Mouse (Mus musculus) MEL (cell line): Measurements from ENCODE around the gene Qrsl1.

Source experiments
- CHD2 ChIP-seq: IDR thresholded peaks from 2 replicates; pipeline ENCODE4 v1.6.1; 2011; ENCODE audit warnings: low read length, improper control_type of control experiment
- CTCF ChIP-seq, 3 experiments: IDR thresholded peaks in 2 of 3; conservative IDR thresholded peaks in 1 of 3; 2 replicates each; pipeline ENCODE4 v1.5.1; 2011 to 2012; ENCODE audit warnings: low read length in 3 of 3, low read depth in 2 of 3, mild to moderate bottlenecking in 2 of 3, improper control_type of control experiment in 1 of 3, inconsistent platforms in 1 of 3, mixed read lengths in 1 of 3, moderate library complexity in 1 of 3; ENCODE audit not compliant: control insufficient read depth in 1 of 3, insufficient read depth in 1 of 3, poor library complexity in 1 of 3, severe bottlenecking in 1 of 3
- EP300 ChIP-seq, 2 experiments: IDR thresholded peaks; 2 replicates each; pipeline ENCODE4 v1.6.1; 2011; ENCODE audit warnings: improper control_type of control experiment in 2 of 2, low read length in 2 of 2, low read depth in 1 of 2, mild to moderate bottlenecking in 1 of 2
- GABPA ChIP-seq: IDR thresholded peaks from 2 replicates; pipeline ENCODE4 v1.6.1; 2012; ENCODE audit warnings: low read depth, mild to moderate bottlenecking, inconsistent platforms, low read length, improper control_type of control experiment, moderate library complexity
- GATA1 ChIP-seq: IDR thresholded peaks from 2 replicates; pipeline ENCODE4 v1.6.1; 2011; ENCODE audit warnings: low read depth, low read length, improper control_type of control experiment
- MAFK ChIP-seq: IDR thresholded peaks from 2 replicates; pipeline ENCODE4 v1.6.1; 2011; ENCODE audit warnings: low read depth, mild to moderate bottlenecking, low read length, improper control_type of control experiment, borderline replicate concordance
- MAX ChIP-seq: IDR thresholded peaks from 2 replicates; pipeline ENCODE4 v1.6.1; 2011; ENCODE audit warnings: low read length, improper control_type of control experiment
- MEF2A ChIP-seq: IDR thresholded peaks from 2 replicates; pipeline ENCODE4 v1.6.1; 2014; ENCODE audit warnings: low read depth, mild to moderate bottlenecking, inconsistent platforms, low read length, improper control_type of control experiment; ENCODE audit not compliant: poor library complexity, insufficient replicate concordance, severe bottlenecking; ENCODE audit errors: extremely low read depth
- POLR2A ChIP-seq, 2 experiments: IDR thresholded peaks; 2 replicates each; pipeline ENCODE4 v1.6.1; 2011 to 2012; ENCODE audit warnings: low read length in 2 of 2, mild to moderate bottlenecking in 2 of 2, control low read depth in 1 of 2, improper control_type of control experiment in 1 of 2, low read depth in 1 of 2, moderate library complexity in 1 of 2; ENCODE audit not compliant: control insufficient read depth in 1 of 2, insufficient read depth in 1 of 2, poor library complexity in 1 of 2
- RAD21 ChIP-seq: IDR thresholded peaks from 2 replicates; pipeline ENCODE4 v1.6.1; 2011; ENCODE audit warnings: mild to moderate bottlenecking, low read depth, low read length, improper control_type of control experiment
- SIN3A ChIP-seq: IDR thresholded peaks from 2 replicates; pipeline ENCODE4 v1.6.1; 2012; ENCODE audit warnings: low read length, improper control_type of control experiment, inconsistent platforms
- USF1 ChIP-seq: IDR thresholded peaks from 2 replicates; pipeline ENCODE4 v1.6.1; 2014; ENCODE audit warnings: low read depth, mild to moderate bottlenecking, inconsistent platforms, low read length, improper control_type of control experiment, moderate library complexity
- USF2 ChIP-seq, 2 experiments: IDR thresholded peaks; 2 replicates each; pipeline ENCODE4 v1.6.1; 2011 to 2012; ENCODE audit warnings: improper control_type of control experiment in 2 of 2, low read length in 2 of 2, borderline replicate concordance in 1 of 2, inconsistent platforms in 1 of 2, low read depth in 1 of 2, mild to moderate bottlenecking in 1 of 2; ENCODE audit not compliant: insufficient read depth in 1 of 2
- ZMIZ1 ChIP-seq: IDR thresholded peaks from 2 replicates; pipeline ENCODE4 v1.6.1; 2012; ENCODE audit warnings: low read depth, mild to moderate bottlenecking, inconsistent platforms, low read length, improper control_type of control experiment, moderate library complexity

DNA sequence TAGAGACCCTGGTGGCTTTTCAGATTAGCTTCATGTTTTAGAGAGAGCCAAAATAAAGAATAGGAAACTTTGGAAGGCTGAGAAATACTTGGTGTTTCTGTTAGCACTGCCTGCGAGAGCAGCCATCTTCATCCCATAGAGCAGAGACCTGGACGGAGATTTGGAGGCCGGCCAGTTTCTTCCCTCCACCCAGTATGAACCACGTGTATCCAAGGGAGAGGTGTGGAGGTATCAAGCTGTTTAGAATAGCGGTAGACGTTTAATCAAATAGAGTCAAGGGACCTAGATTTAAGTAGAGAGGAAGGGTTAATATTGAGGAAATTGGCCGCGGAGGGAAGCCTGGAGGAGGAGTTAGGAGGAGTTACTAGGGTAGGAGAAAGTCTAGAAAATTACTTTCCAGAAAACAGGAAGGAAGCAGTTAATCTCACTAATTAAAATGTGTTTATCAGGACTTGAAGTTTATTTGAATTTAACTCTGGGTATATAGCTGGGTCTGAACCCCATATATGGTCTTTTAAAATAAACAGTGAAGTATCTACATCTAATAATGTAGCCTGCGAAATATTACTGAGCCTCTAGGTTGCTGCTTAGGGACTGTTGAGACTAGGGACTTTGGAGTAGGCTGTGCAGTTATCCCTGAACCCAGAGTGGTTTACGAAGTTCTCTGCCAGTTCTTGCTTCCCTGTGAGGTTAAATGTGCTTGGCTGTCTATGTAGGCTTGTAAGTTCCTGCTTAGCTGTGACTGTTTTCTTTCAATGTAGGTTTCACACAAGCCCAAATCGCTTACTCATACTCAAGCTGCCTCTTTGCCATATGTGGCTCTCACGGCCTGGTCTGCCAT is 8.7 kb upstream of the Qrsl1 start:
- TF ChIP-seq SIN3A (peak; percentile 84), CTCF (IDR thresholded peaks at IDR 0.05 in 2 of 3, conservative IDR thresholded peaks at IDR 0.05 in 1 of 3; ENCODE audit: control insufficient read depth in 1 of 3, insufficient read depth in 1 of 3, low read depth in 2 of 3, low read length in 3 of 3, poor library complexity in 1 of 3, severe bottlenecking in 1 of 3) (no peak), CHD2 (no peak), RAD21 (no peak), POLR2A (IDR thresholded peaks at IDR 0.05; ENCODE audit: control insufficient read depth in 1 of 2, insufficient read depth in 1 of 2, low read depth in 1 of 2, low read length in 2 of 2, poor library complexity in 1 of 2) (no peak), EP300 (IDR thresholded peaks at IDR 0.05; ENCODE audit: low read depth in 1 of 2, low read length in 2 of 2) (peak; percentile 86 to 88), USF2 (IDR thresholded peaks at IDR 0.05; ENCODE audit: borderline replicate concordance in 1 of 2, insufficient read depth in 1 of 2, low read depth in 1 of 2, low read length in 2 of 2) (no peak), ZMIZ1 (0 out of 2 replicates have a peak, but pooled peaks have one; percentile 20), GABPA (no peak), USF1 (no peak), MEF2A (no peak), MAX (0 out of 2 replicates have a peak, but pooled peaks have one; percentile 72), MAFK (no peak), GATA1 (peak; percentile 79)
